Mouse (Mus musculus) hindbrain, embryonic 13.5 days (tissue): Measurements from ENCODE around the gene Tctn1. TPM values are rescaled to one million over a fixed set of nuclear protein-coding genes. Genes with fewer than 3 reads are reported as not detected.
"Not testable (repeated sequence)": the region's sequence is repeated elsewhere in the genome, so short reads cannot be mapped to it uniquely, and the experiment has no call there.

Experiments
- ATAC-seq: fragments of 200-750 bp; cut with Nextera tagmentation; 2 replicates; pipeline ENCODE4 v1.8.0; 2017; ENCODE audit warnings: moderate TSS enrichment; ENCODE audit not compliant: low FRiP score
- H3K27ac ChIP-seq: fragments of 300-500 bp; sonication (generic); 2 replicates; pipeline ENCODE4 v1.5.1; 2015; ENCODE audit warnings: inconsistent platforms, mild to moderate bottlenecking, moderate library complexity
- H3K27me3 ChIP-seq: fragments of 300-500 bp; sonication (generic); 2 replicates; pipeline ENCODE4 v1.6.1; 2015; ENCODE audit warnings: mild to moderate bottlenecking, inconsistent platforms
- H3K36me3 ChIP-seq: fragments of 300-500 bp; sonication (generic); 2 replicates; pipeline ENCODE4 v1.6.1; 2015; ENCODE audit warnings: mild to moderate bottlenecking, inconsistent platforms
- H3K4me1 ChIP-seq: fragments of 300-500 bp; sonication (generic); replicated peaks from 2 replicates; pipeline ENCODE4 v1.6.1; 2015; ENCODE audit warnings: inconsistent platforms
- H3K4me2 ChIP-seq: fragments of 300-500 bp; sonication (generic); 2 replicates; pipeline ENCODE4 v1.6.1; 2015; ENCODE audit warnings: inconsistent platforms, mild to moderate bottlenecking, moderate library complexity
- H3K4me3 ChIP-seq: fragments of 300-500 bp; sonication (generic); 2 replicates; pipeline ENCODE4 v1.5.1; 2015; ENCODE audit warnings: mild to moderate bottlenecking, inconsistent platforms
- H3K9ac ChIP-seq: fragments of 300-500 bp; sonication (generic); 2 replicates; pipeline ENCODE4 v1.6.1; 2015; ENCODE audit warnings: mild to moderate bottlenecking, inconsistent platforms
- H3K9me3 ChIP-seq: fragments of 300-500 bp; sonication (generic); 2 replicates; pipeline ENCODE4 v1.6.1; 2016; ENCODE audit warnings: inconsistent platforms
- WGBS: fragments of 180-500 bp; shearing (Covaris S2); methylation state at CpG from one replicate; pipeline ENCODE4 v1.1.7; 2015; 5-methylcytosine and 5-hydroxymethylcytosine counted together
- polyA plus RNA-seq: library from polyadenylated mRNA; unstranded; fragments of >200 nt; fragmentation: Nextera tagmentation; extraction: Ambion mirVana; gene quantifications from 2 replicates; pipeline ENCODE4 v1.2.1, GENCODE M21; 2015

Tctn1 gene
- polyA plus RNA-seq, 1 experiment from 2014 or later = 5.9 TPM

GRCm38 (mm10) chr5:122228271-122228765, 35.9 kb downstream of the Tctn1 start:
- 96% methylated on average over 2 of the region's 3 CpGs for WGBS
- no peak for ATAC-seq
- Histone ChIP-seq H3K36me3 (no peaks in the 10 kb centered on the region), H3K27me3 (no peaks in the 10 kb centered on the region), H3K4me1 (no peaks in the 10 kb centered on the region), H3K4me3 (no peak overlapping the region), H3K4me2 (no peak overlapping the region), H3K9me3 (0 out of 2 replicates have a peak, but pooled peaks cover 5% of the 10 kb centered on the region), H3K27ac (no peak overlapping the region), H3K9ac (no peak overlapping the region)

DNA sequence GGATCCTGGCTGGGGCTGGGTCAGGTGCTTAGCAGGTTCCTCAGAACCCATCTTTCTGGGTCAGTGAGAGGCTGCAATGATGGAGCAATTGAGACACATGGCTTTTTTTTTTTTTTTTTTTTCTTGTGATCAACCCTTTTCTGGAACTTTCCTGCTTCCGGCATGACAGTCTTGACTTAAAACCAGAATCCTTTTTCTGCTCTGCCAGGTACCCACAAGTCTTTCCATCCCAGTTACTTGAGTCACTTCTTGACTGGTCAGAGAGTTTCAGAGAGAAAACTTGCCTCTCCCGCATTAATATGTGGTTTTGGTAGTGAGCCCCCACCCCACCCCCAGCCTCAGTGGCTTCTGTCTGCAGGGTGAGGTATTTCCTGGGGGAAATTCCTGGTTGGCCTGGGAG, 40.0 kb downstream of the Tctn1 start:
- H3K4me1 ChIP-seq = peaks cover 3% of the 10 kb centered on the region; the same call in 1 of the 2 replicates
- no peak overlapping the region for H3K9ac ChIP-seq
- ATAC-seq = no peak
- no peak overlapping the region for H3K4me3 ChIP-seq
- WGBS = 98% methylated on average over 2 of the region's 2 CpGs
- H3K27me3 ChIP-seq = no peaks in the 10 kb centered on the region
- H3K27ac ChIP-seq = no peak overlapping the region
- H3K9me3 ChIP-seq = 0 out of 2 replicates have a peak, but pooled peaks cover 5% of the 10 kb centered on the region
- H3K4me2 ChIP-seq = no peak overlapping the region
- no peaks in the 10 kb centered on the region for H3K36me3 ChIP-seq

DNA sequence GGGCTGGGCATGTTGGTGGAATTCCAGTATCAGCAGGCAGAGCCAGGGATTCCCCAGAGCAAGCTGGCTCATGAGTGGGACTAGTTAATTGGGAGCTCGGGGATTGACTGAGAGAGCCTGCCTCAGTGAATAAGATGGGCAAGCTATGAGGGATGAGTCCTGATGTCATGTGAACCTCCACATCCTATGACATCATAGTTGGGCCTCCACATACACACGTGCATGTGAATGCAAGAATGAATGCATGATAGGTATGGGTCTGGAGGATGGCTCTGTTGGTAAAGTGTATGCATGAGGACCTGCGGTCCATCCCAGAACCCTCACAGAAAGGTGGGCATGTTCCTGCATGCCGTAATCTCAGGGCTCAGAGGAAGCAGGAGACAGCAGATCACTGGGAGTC, 43.2 kb downstream of the Tctn1 start:
- no peak for ATAC-seq
- Histone ChIP-seq H3K4me2 (no peak overlapping the region), H3K9ac (no peak overlapping the region), H3K4me3 (no peak overlapping the region), H3K36me3 (no peaks in the 10 kb centered on the region), H3K27me3 (no peaks in the 10 kb centered on the region), H3K27ac (no peak overlapping the region), H3K4me1 (peaks cover 3% of the 10 kb centered on the region; the same call in 1 of the 2 replicates), H3K9me3 (no peaks in the 10 kb centered on the region)
- WGBS = 94% methylated on average over 4 of the region's 4 CpGs

DNA sequence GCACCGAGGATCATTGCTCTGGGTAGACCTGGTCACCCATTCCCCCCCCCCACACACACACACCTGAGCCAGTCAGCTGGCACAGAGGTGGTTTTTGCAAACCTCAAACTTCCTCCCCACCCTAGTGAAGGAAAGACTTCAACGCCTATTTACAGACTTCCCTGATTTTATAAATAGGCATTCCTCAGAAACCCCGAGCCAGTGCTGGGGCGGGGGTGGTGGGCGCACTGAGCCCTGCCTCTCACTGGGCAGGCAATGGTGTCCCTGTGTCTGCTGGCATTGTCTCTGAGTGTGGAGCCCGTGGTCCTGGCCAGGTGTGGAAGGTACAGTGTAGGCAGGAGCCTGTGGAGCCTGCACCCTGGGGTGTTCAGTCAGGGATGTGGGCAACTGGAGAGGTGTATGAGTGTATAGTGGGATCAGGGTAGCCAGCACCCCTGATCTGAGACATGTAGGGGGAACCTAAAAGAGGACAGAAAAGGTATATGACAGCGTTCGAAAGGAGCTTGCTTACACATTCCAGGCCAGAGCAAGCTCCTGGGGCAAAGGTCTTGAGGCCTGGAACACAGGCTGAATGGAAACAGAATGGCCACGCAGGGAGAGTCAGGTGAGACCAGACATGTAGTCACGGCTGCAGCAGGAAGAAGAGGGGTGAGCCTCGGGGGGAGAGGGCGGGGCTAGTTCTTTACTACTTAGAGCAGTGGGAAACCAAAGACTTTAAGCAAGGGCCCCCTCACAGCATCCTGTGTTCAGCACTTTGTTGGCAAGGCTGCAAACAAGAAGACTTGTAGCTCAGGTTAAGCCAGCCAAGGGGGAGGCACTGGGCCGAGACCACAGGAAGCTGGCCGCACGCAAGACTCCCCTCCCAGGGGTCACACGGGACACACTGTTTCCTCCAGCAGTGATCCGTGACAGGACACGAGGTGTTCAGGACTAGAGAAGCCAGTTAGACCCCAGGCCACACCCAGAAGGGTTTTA, 44.3 kb downstream of the Tctn1 start:
- Histone ChIP-seq H3K4me2 (no peak overlapping the region), H3K9ac (no peak overlapping the region), H3K9me3 (no peaks in the 10 kb centered on the region), H3K4me1 (peaks cover 3% of the 10 kb centered on the region; the same call in 1 of the 2 replicates), H3K36me3 (no peaks in the 10 kb centered on the region), H3K27me3 (no peaks in the 10 kb centered on the region), H3K4me3 (no peak overlapping the region), H3K27ac (no peak overlapping the region)
- 76% methylated on average over 18 of the region's 18 CpGs for WGBS
- ATAC-seq = no peak

- ATAC-seq = no peak
- H3K27ac ChIP-seq = no peak overlapping the region
- no peak overlapping the region for H3K4me2 ChIP-seq
- H3K4me3 ChIP-seq = no peak overlapping the region
- H3K9ac ChIP-seq = no peak overlapping the region
- no peaks in the 10 kb centered on the region for H3K9me3 ChIP-seq
- H3K36me3 ChIP-seq = no peaks in the 10 kb centered on the region
- H3K4me1 ChIP-seq = peaks cover 3% of the 10 kb centered on the region; the same call in 1 of the 2 replicates
- WGBS = 82% methylated on average over 7 of the region's 7 CpGs
- H3K27me3 ChIP-seq = no peaks in the 10 kb centered on the region
These were observed 45.3 kb downstream of the Tctn1 start for GRCm38 (mm10) chr5:122218928-122219327.

GRCm38 (mm10) chr5:122218109-122218905, 46.0 kb downstream of the Tctn1 start:
- H3K4me3 ChIP-seq = no peak overlapping the region
- H3K4me1 ChIP-seq = peaks cover 3% of the 10 kb centered on the region; the same call in 1 of the 2 replicates
- H3K9ac ChIP-seq = no peak overlapping the region
- H3K4me2 ChIP-seq = no peak overlapping the region
- H3K36me3 ChIP-seq = no peaks in the 10 kb centered on the region
- H3K27me3 ChIP-seq = no peaks in the 10 kb centered on the region
- no peaks in the 10 kb centered on the region for H3K9me3 ChIP-seq
- WGBS = 89% methylated on average over 12 of the region's 12 CpGs
- H3K27ac ChIP-seq = no peak overlapping the region
- no peak for ATAC-seq

DNA sequence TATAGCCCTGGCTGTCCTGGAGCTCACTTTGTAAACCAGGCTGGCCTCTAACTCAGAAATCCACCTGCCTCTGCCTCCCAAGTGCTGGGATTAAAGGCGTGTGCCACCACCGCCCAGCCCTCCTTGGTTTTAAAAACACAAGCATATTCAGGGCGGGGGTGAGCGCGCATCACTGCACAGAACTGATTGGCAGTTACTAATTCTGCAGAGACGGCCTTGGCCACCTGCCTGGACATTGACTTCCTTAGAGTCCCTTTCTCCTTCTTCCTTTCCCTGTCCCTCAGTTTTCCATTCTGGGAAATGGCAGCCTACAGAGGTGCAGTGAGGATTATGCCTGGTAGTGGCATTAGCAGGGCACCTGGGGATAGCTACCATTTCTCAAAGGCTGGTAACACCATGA, 46.6 kb downstream of the Tctn1 start:
- Histone ChIP-seq H3K9ac (no peak overlapping the region), H3K4me3 (no peak overlapping the region), H3K36me3 (no peaks in the 10 kb centered on the region), H3K4me2 (no peak overlapping the region), H3K27me3 (no peaks in the 10 kb centered on the region), H3K4me1 (peaks cover 3% of the 10 kb centered on the region; the same call in 1 of the 2 replicates), H3K9me3 (no peaks in the 10 kb centered on the region), H3K27ac (no peak overlapping the region)
- WGBS = 81% methylated on average over 6 of the region's 6 CpGs
- ATAC-seq = no peak

GRCm38 (mm10) chr5:122213861-122214260, 50.4 kb downstream of the Tctn1 start:
- no peaks in the 10 kb centered on the region for H3K9me3 ChIP-seq
- no peak for ATAC-seq
- no peak overlapping the region for H3K4me2 ChIP-seq
- peaks cover 12% of the 10 kb centered on the region for H3K4me1 ChIP-seq
- 95% methylated on average over 6 of the region's 6 CpGs for WGBS
- H3K27me3 ChIP-seq = no peaks in the 10 kb centered on the region
- H3K4me3 ChIP-seq = no peak overlapping the region
- H3K9ac ChIP-seq = no peak overlapping the region
- H3K36me3 ChIP-seq = no peaks in the 10 kb centered on the region
- no peak overlapping the region for H3K27ac ChIP-seq

DNA sequence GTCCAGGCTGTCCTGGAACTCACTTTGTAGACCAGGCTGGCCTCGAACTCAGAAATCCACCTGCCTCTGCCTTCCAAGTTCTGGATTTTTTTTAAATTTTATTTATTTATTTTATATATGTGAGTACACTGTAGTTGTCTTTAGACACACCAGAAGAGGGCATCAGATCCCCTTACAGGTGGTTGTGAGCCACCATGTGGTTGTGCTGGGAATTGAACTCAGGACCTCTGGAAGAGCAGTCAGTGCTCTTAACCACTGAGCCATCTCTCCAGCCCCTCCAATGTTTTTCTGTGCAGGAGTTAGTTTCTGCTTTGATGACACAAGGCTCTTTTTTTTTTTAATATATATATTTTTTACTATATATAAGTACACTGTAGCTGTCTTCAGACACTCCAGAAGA, 51.4 kb downstream of the Tctn1 start:
- peaks cover 12% of the 10 kb centered on the region for H3K4me1 ChIP-seq
- not testable (repeated sequence) for H3K4me3 ChIP-seq, H3K27me3 ChIP-seq, H3K27ac ChIP-seq, H3K9me3 ChIP-seq, H3K4me2 ChIP-seq, H3K9ac ChIP-seq, ATAC-seq, H3K36me3 ChIP-seq
- 97% methylated on average over 1 of the region's 1 CpGs for WGBS

- H3K9me3 ChIP-seq = no peaks in the 10 kb centered on the region
- H3K27ac ChIP-seq = no peak overlapping the region
- H3K27me3 ChIP-seq = no peaks in the 10 kb centered on the region
- H3K4me1 ChIP-seq = peaks cover 12% of the 10 kb centered on the region
- H3K9ac ChIP-seq = no peak overlapping the region
- no peak overlapping the region for H3K4me2 ChIP-seq
- 83% methylated on average over 8 of the region's 8 CpGs for WGBS
- no peak for ATAC-seq
- H3K36me3 ChIP-seq = no peaks in the 10 kb centered on the region
- H3K4me3 ChIP-seq = no peak overlapping the region
These were observed 52.1 kb downstream of the Tctn1 start for GRCm38 (mm10) chr5:122212125-122212524.

DNA sequence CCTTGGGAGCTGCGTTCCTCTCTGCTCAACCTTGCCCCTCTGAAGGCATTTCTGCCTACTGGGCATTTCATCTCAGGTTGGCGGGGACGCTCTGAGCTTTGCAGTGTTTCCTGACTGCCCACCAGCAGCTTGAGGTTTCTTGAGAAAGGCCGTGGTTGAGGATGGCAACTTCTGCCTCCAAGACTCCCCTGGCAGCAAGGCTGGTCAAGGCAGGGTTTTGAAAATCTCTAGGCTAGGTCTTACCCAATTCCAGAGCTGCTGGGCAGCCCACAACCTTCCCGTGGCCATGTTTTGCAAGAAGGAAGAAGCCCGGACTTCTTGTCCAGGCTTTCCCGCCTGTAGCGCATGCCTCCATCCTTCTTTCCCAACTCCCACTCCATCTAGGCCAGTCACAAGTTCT, 53.4 kb downstream of the Tctn1 start:
- ATAC-seq = no peak
- no peak overlapping the region for H3K4me2 ChIP-seq
- H3K4me1 ChIP-seq = peaks cover 12% of the 10 kb centered on the region
- 92% methylated on average over 8 of the region's 8 CpGs for WGBS
- H3K4me3 ChIP-seq = no peak overlapping the region
- H3K27ac ChIP-seq = no peak overlapping the region
- H3K36me3 ChIP-seq = no peaks in the 10 kb centered on the region
- no peak overlapping the region for H3K9ac ChIP-seq
- H3K9me3 ChIP-seq = no peaks in the 10 kb centered on the region
- no peaks in the 10 kb centered on the region for H3K27me3 ChIP-seq
